Mouse (Mus musculus): ENCODE results near the gene Lbr. TPM values are rescaled to one million over a fixed set of nuclear protein-coding genes. Genes with fewer than 3 reads are reported as not detected.

The Lbr gene
- total RNA-seq, 2 experiments from 2014 or later: 22.4 to 25.9 TPM

- no peak for TF ChIP-seq CTCF (IDR thresholded peaks at IDR 0.05)
- Histone ChIP-seq H3K27ac (no peak overlapping the region), H3K4me3 (no peak overlapping the region)
- intact Hi-C loops (cut with DNase I): no loop called here
- DNase-seq: no peak
Observed at GRCm38 (mm10) chr1:181864971-181865862, 22.4 kb upstream of the Lbr start.

GRCm38 (mm10) chr1:181863431-181863830 is 20.6 kb upstream of the Lbr start:
- Histone ChIP-seq H3K4me3 (no peak overlapping the region), H3K27ac (no peak overlapping the region)
- DNase-seq: no peak
- TF ChIP-seq CTCF (IDR thresholded peaks at IDR 0.05): no peak
- intact Hi-C loops (cut with DNase I): no loop called here

- Histone ChIP-seq H3K27ac (no peak overlapping the region), H3K4me3 (no peak overlapping the region)
- intact Hi-C loops (cut with DNase I): no loop called here
- no peak for TF ChIP-seq CTCF (IDR thresholded peaks at IDR 0.05)
- no peak for DNase-seq
Observed at GRCm38 (mm10) chr1:181862676-181863374, 20.0 kb upstream of the Lbr start.

- peak overlapping the region; percentile 80 for H3K27ac ChIP-seq
- TF ChIP-seq CTCF (IDR thresholded peaks at IDR 0.05): no peak
- no peak overlapping the region for H3K4me3 ChIP-seq
- DNase-seq: no peak
- intact Hi-C loops (cut with DNase I): no loop called here
Observed at GRCm38 (mm10) chr1:181861181-181861902, 18.5 kb upstream of the Lbr start.

GRCm38 (mm10) chr1:181860659-181861058 is 17.8 kb upstream of the Lbr start:
- peak; percentile 80 for DNase-seq
- Histone ChIP-seq H3K27ac (peak overlapping the region; percentile 80), H3K4me3 (peak overlapping the region; percentile 15; the same call in 1 of the 2 replicates)
- intact Hi-C loops (cut with DNase I): no loop called here
- no peak for TF ChIP-seq CTCF (IDR thresholded peaks at IDR 0.05)

GRCm38 (mm10) chr1:181856329-181856728 is 13.5 kb upstream of the Lbr start:
- intact Hi-C loops (cut with DNase I): no loop called here
- no peak overlapping the region for H3K27ac ChIP-seq
- H3K4me3 ChIP-seq: no peak overlapping the region
- no peak for DNase-seq
- TF ChIP-seq CTCF (IDR thresholded peaks at IDR 0.05): no peak

- Histone ChIP-seq H3K27ac (no peak overlapping the region), H3K4me3 (no peak overlapping the region)
- DNase-seq: no peak
- intact Hi-C loops (cut with DNase I): no loop called here
- no peak for TF ChIP-seq CTCF (IDR thresholded peaks at IDR 0.05)
Observed at GRCm38 (mm10) chr1:181854829-181855228, 12.0 kb upstream of the Lbr start.

GRCm38 (mm10) chr1:181853081-181853736 is 10.4 kb upstream of the Lbr start:
- peak overlapping the region; percentile 86 for H3K27ac ChIP-seq
- H3K4me3 ChIP-seq: peak overlapping the region; percentile 61
- DNase-seq: peak; percentile 44
- TF ChIP-seq CTCF (IDR thresholded peaks at IDR 0.05): no peak
- intact Hi-C loops (cut with DNase I): no loop called here

- no peak for TF ChIP-seq CTCF (IDR thresholded peaks at IDR 0.05)
- no peak for DNase-seq
- Histone ChIP-seq H3K27ac (peak overlapping the region; percentile 86), H3K4me3 (peak overlapping the region; percentile 61)
- intact Hi-C loops (cut with DNase I): no loop called here
Observed at GRCm38 (mm10) chr1:181852466-181852865, 9.6 kb upstream of the Lbr start.

GRCm38 (mm10) chr1:181851521-181852310 is 8.9 kb upstream of the Lbr start:
- DNase-seq: peak; percentile 92
- intact Hi-C loops (cut with DNase I): no loop called here
- TF ChIP-seq CTCF (IDR thresholded peaks at IDR 0.05): no peak
- Histone ChIP-seq H3K4me3 (peak overlapping the region; percentile 61), H3K27ac (peak overlapping the region; percentile 86)

- TF ChIP-seq CTCF (IDR thresholded peaks at IDR 0.05): no peak
- H3K27ac ChIP-seq: no peak overlapping the region
- no peak overlapping the region for H3K4me3 ChIP-seq
- no peak for DNase-seq
- intact Hi-C loops (cut with DNase I): no loop called here
Observed at GRCm38 (mm10) chr1:181850441-181850840, 7.6 kb upstream of the Lbr start.
